ENCODE assay signal across 8 mouse cellular contexts in the genomic region with DNA sequence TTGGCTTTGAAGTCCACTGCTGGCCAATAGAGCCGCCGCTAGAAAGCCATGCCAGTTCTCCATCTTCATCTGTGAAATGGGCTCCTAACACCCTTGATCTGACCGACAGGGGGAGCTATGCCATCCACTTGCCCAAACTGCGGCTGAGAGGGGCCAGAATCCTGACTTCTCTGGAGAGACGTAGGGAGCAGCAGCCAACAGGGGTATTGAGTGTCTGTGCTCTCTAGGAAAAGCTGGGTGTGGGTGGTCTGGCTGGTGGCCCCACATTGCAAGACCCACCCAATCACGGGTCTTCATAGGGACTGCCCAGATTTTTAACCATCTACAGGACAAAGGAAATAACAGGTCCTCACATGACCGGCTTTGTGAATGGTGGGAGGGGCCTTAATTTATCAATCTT.
A peak's percentile ranks its signal among the peaks of the same experiment; 100 is the strongest.
DNase-seq lines count a peak whose midpoint lies in the region; ATAC-seq and TF ChIP-seq lines count a peak whose summit lies in the region.

No protein-coding gene starts in this region.

- H3K36me3 ChIP-seq in forebrain, embryonic 14.5 days (ENCODE audit: control insufficient read depth, insufficient read depth, low read length) = no peaks in the 10 kb centered on the region
- H3K36me3 ChIP-seq in forebrain, embryonic 15.5 days = no peaks in the 10 kb centered on the region
- no peaks in the 10 kb centered on the region for H3K36me3 ChIP-seq in liver, adult 2 months (ENCODE audit: control insufficient read depth, insufficient read depth, low read length)
- no peaks in the 10 kb centered on the region for H3K36me3 ChIP-seq in liver, embryonic 11.5 days (ENCODE audit: control insufficient read depth, insufficient read depth, low read length)
- H3K36me3 ChIP-seq in neural tube, embryonic 14.5 days (ENCODE audit: control insufficient read depth, insufficient read depth, low read length) = no peaks in the 10 kb centered on the region
- no peaks in the 10 kb centered on the region for H3K36me3 ChIP-seq in thymus, adult 2 months (ENCODE audit: control insufficient read depth, insufficient read depth, low read length)

- no peak for TF ChIP-seq POLR2A in liver, adult 2 months (IDR thresholded peaks at IDR 0.05; ENCODE audit: extremely low read depth, insufficient read depth, low read length)
- no peak for TF ChIP-seq POLR2A in thymus, adult 2 months (IDR thresholded peaks at IDR 0.05; ENCODE audit: control insufficient read depth, extremely low read depth, insufficient read depth, low read length, poor library complexity)

- H3K4me3 ChIP-seq in forebrain, embryonic 14.5 days (ENCODE audit: low read depth, low read length) = no peak overlapping the region
- H3K4me3 ChIP-seq in forebrain, embryonic 15.5 days = no peak overlapping the region
- H3K4me3 ChIP-seq in liver, adult 2 months (ENCODE audit: insufficient read depth, low read depth, low read length) = no peak overlapping the region
- H3K4me3 ChIP-seq in liver, embryonic 11.5 days (ENCODE audit: low read depth, low read length) = no peak overlapping the region
- H3K4me3 ChIP-seq in neural tube, embryonic 14.5 days (ENCODE audit: low read depth, low read length) = no peak overlapping the region
- no peak overlapping the region for H3K4me3 ChIP-seq in thymus, adult 2 months (ENCODE audit: control insufficient read depth, insufficient read depth, low read length)

- H3K27me3 ChIP-seq in forebrain, embryonic 14.5 days (replicated peaks; ENCODE audit: control insufficient read depth, insufficient read depth, low read length) = no peaks in the 10 kb centered on the region
- no peaks in the 10 kb centered on the region for H3K27me3 ChIP-seq in forebrain, embryonic 15.5 days
- H3K27me3 ChIP-seq in liver, adult 2 months (ENCODE audit: control insufficient read depth, insufficient read depth, low read length) = no peaks in the 10 kb centered on the region
- H3K27me3 ChIP-seq in liver, embryonic 11.5 days (replicated peaks; ENCODE audit: control insufficient read depth, insufficient read depth, low read length) = no peaks in the 10 kb centered on the region
- H3K27me3 ChIP-seq in neural tube, embryonic 14.5 days (ENCODE audit: control insufficient read depth, insufficient read depth, low read length) = no peaks in the 10 kb centered on the region
- H3K27me3 ChIP-seq in thymus, adult 2 months (ENCODE audit: control insufficient read depth, insufficient read depth, low read length) = no peaks in the 10 kb centered on the region

- ATAC-seq in forebrain, embryonic 14.5 days = no peak
- no peak for ATAC-seq in forebrain, embryonic 15.5 days (replicated peaks)
- ATAC-seq in liver, embryonic 11.5 days (replicated peaks; ENCODE audit: low FRiP score) = no peak; the same call in 1 of the 2 replicates
- ATAC-seq in neural tube, embryonic 14.5 days (ENCODE audit: low read depth) = 0 out of 2 replicates have a peak, but pooled peaks have one; percentile 38

- H3K4me1 ChIP-seq in forebrain, embryonic 14.5 days (ENCODE audit: control insufficient read depth, insufficient read depth, low read length) = no peaks in the 10 kb centered on the region
- peaks cover 5% of the 10 kb centered on the region for H3K4me1 ChIP-seq in forebrain, embryonic 15.5 days
- H3K4me1 ChIP-seq in liver, adult 2 months (ENCODE audit: control insufficient read depth, insufficient read depth, low read length) = no peaks in the 10 kb centered on the region
- no peaks in the 10 kb centered on the region; the same call in 1 of the 2 replicates for H3K4me1 ChIP-seq in liver, embryonic 11.5 days (replicated peaks; ENCODE audit: control insufficient read depth, insufficient read depth, low read length)
- H3K4me1 ChIP-seq in neural tube, embryonic 14.5 days (ENCODE audit: control insufficient read depth, insufficient read depth, low read length) = 0 out of 2 replicates have a peak, but pooled peaks cover 4% of the 10 kb centered on the region
- H3K4me1 ChIP-seq in thymus, adult 2 months (replicated peaks; ENCODE audit: control insufficient read depth, insufficient read depth, low read length) = no peaks in the 10 kb centered on the region

- peak; percentile 12; the same call in 1 of the 2 replicates for TF ChIP-seq CTCF in liver, adult 2 months (IDR thresholded peaks at IDR 0.05; ENCODE audit: low read depth, low read length)
- TF ChIP-seq CTCF in thymus, adult 2 months (IDR thresholded peaks at IDR 0.05; ENCODE audit: borderline replicate concordance, control insufficient read depth, extremely low read depth, insufficient read depth, low read length, poor library complexity) = no peak

- H3K4me2 ChIP-seq in forebrain, embryonic 14.5 days (ENCODE audit: low read length) = no peak overlapping the region
- H3K4me2 ChIP-seq in forebrain, embryonic 15.5 days (replicated peaks) = no peak overlapping the region
- H3K4me2 ChIP-seq in liver, embryonic 11.5 days = no peak overlapping the region
- H3K4me2 ChIP-seq in neural tube, embryonic 14.5 days (ENCODE audit: low read depth, low read length) = no peak overlapping the region

- no peaks in the 10 kb centered on the region for H3K9me3 ChIP-seq in forebrain, embryonic 14.5 days (replicated peaks; ENCODE audit: control insufficient read depth, low read length)
- no peaks in the 10 kb centered on the region for H3K9me3 ChIP-seq in forebrain, embryonic 15.5 days
- H3K9me3 ChIP-seq in liver, embryonic 11.5 days (ENCODE audit: control insufficient read depth, low read length) = no peaks in the 10 kb centered on the region
- no peaks in the 10 kb centered on the region for H3K9me3 ChIP-seq in neural tube, embryonic 14.5 days (ENCODE audit: control insufficient read depth, low read length)

- 46% methylated on average over 7 of the region's 7 CpGs for WGBS in forebrain, embryonic 14.5 days
- 42% methylated on average over 7 of the region's 7 CpGs for WGBS in forebrain, embryonic 15.5 days
- 67% methylated on average over 7 of the region's 7 CpGs for WGBS in liver, adult 2 months
- WGBS in liver, embryonic 11.5 days = 42% methylated on average over 7 of the region's 7 CpGs
- 47% methylated on average over 7 of the region's 7 CpGs for WGBS in neural tube, embryonic 14.5 days
- 75% methylated on average over 7 of the region's 7 CpGs for WGBS in thymus, adult 2 months

- no peaks in the 10 kb centered on the region for H3K79me2 ChIP-seq in liver, adult 2 months (ENCODE audit: control insufficient read depth, insufficient read depth, low read length)

- H3K27ac ChIP-seq in forebrain, embryonic 14.5 days (ENCODE audit: low read depth, low read length) = no peak overlapping the region
- no peak overlapping the region for H3K27ac ChIP-seq in forebrain, embryonic 15.5 days (replicated peaks)
- H3K27ac ChIP-seq in liver, adult 2 months (replicated peaks; ENCODE audit: insufficient read depth, low read depth, low read length) = no peak overlapping the region
- H3K27ac ChIP-seq in liver, embryonic 11.5 days (ENCODE audit: low read depth, low read length) = no peak overlapping the region
- H3K27ac ChIP-seq in neural tube, embryonic 14.5 days (ENCODE audit: low read depth, low read length) = no peak overlapping the region
- H3K27ac ChIP-seq in thymus, adult 2 months (ENCODE audit: control insufficient read depth, insufficient read depth, low read length) = no peak overlapping the region

- DNase-seq in forebrain, embryonic 14.5 days (ENCODE audit: low spot score) = peak; percentile 18
- no peak for DNase-seq in liver, adult 2 months (ENCODE audit: extremely low read depth, low read depth, low spot score)
- no peak for DNase-seq in liver, embryonic 11.5 days (ENCODE audit: low spot score)
- peak; percentile 15 for DNase-seq in c-Kit-positive CD71-positive TER-119-positive erythroid progenitor cells, embryonic 14.5 days (ENCODE audit: low spot score)
- no peak for DNase-seq in adrenal gland, postnatal 25 days
- DNase-seq in thymus, adult 2 months = no peak

- no peak overlapping the region for H3K9ac ChIP-seq in forebrain, embryonic 14.5 days (ENCODE audit: low read length)
- no peak overlapping the region for H3K9ac ChIP-seq in forebrain, embryonic 15.5 days (replicated peaks)
- no peak overlapping the region for H3K9ac ChIP-seq in liver, adult 2 months (ENCODE audit: low read depth, low read length)
- no peak overlapping the region for H3K9ac ChIP-seq in liver, embryonic 11.5 days (ENCODE audit: low read depth, low read length)
- H3K9ac ChIP-seq in neural tube, embryonic 14.5 days (replicated peaks; ENCODE audit: low read depth, low read length) = no peak overlapping the region

Comparison
In these comparisons a context has a peak if more than half of its experiments do, and no peak if none do; other contexts are left out.
1. DNase-seq: peak in forebrain, embryonic 14.5 days (single experiment) and c-Kit-positive CD71-positive TER-119-positive erythroid progenitor cells, embryonic 14.5 days (single experiment); none in liver, adult 2 months (single experiment), liver, embryonic 11.5 days (single experiment), adrenal gland, postnatal 25 days (single experiment) and thymus, adult 2 months (single experiment).